6 mouse cellular contexts compared by ENCODE assay signal in genomic region chr2:100743294-100743693, GRCm38 (mm10).
DNase-seq lines count a peak whose midpoint lies in the region; ATAC-seq and TF ChIP-seq lines count a peak whose summit lies in the region.
"Not testable (repeated sequence)": the region's sequence is repeated elsewhere in the genome, so short reads cannot be mapped to it uniquely, and the experiment has no call there.

No protein-coding gene starts in this region.

- not testable (repeated sequence) for H3K4me3 ChIP-seq in liver, embryonic 11.5 days (ENCODE audit: low read depth, low read length); liver, embryonic 12.5 days; liver, embryonic 13.5 days (replicated peaks); liver, embryonic 14.5 days (ENCODE audit: insufficient read depth in 1 of 2, low read depth in 2 of 2, low read length in 2 of 2); liver, embryonic 15.5 days (replicated peaks); liver, embryonic 16.5 days (ENCODE audit: low read depth, low read length)

- not testable (repeated sequence) for TF ChIP-seq EP300 in liver, embryonic 14.5 days (IDR thresholded peaks at IDR 0.05; ENCODE audit: low read depth)

- H3K9me3 ChIP-seq in liver, embryonic 11.5 days (ENCODE audit: control insufficient read depth, low read length); liver, embryonic 12.5 days (replicated peaks); liver, embryonic 13.5 days (replicated peaks); liver, embryonic 14.5 days (ENCODE audit: control insufficient read depth, low read length); liver, embryonic 15.5 days (replicated peaks); liver, embryonic 16.5 days (replicated peaks; ENCODE audit: control insufficient read depth, low read length): not testable (repeated sequence)

- not testable (repeated sequence) for H3K4me2 ChIP-seq in liver, embryonic 11.5 days; liver, embryonic 12.5 days; liver, embryonic 13.5 days; liver, embryonic 14.5 days (ENCODE audit: low read depth); liver, embryonic 15.5 days; liver, embryonic 16.5 days (ENCODE audit: low read depth, low read length)

- TF ChIP-seq CTCF in liver, embryonic 14.5 days (IDR thresholded peaks at IDR 0.05; ENCODE audit: low read depth) = not testable (repeated sequence)

- H3K27ac ChIP-seq in liver, embryonic 11.5 days (ENCODE audit: low read depth, low read length); liver, embryonic 12.5 days; liver, embryonic 13.5 days; liver, embryonic 14.5 days; liver, embryonic 15.5 days (replicated peaks); liver, embryonic 16.5 days (ENCODE audit: low read length): not testable (repeated sequence)

- not testable (repeated sequence) for H3K36me3 ChIP-seq in liver, embryonic 11.5 days (ENCODE audit: control insufficient read depth, insufficient read depth, low read length); liver, embryonic 12.5 days; liver, embryonic 13.5 days; liver, embryonic 14.5 days (replicated peaks; ENCODE audit: control insufficient read depth, insufficient read depth, low read depth); liver, embryonic 15.5 days (replicated peaks); liver, embryonic 16.5 days (ENCODE audit: control insufficient read depth, insufficient read depth)

- not testable (repeated sequence) for H3K9ac ChIP-seq in liver, embryonic 11.5 days (ENCODE audit: low read depth, low read length); liver, embryonic 12.5 days; liver, embryonic 13.5 days; liver, embryonic 14.5 days (replicated peaks); liver, embryonic 15.5 days; liver, embryonic 16.5 days (ENCODE audit: low read depth, low read length)

- H3K4me1 ChIP-seq in liver, embryonic 11.5 days (replicated peaks; ENCODE audit: control insufficient read depth, insufficient read depth, low read length); liver, embryonic 12.5 days; liver, embryonic 13.5 days (replicated peaks); liver, embryonic 14.5 days (replicated peaks; ENCODE audit: control insufficient read depth in 2 of 2, insufficient read depth in 2 of 2, low read length in 1 of 2); liver, embryonic 15.5 days (replicated peaks); liver, embryonic 16.5 days (ENCODE audit: control insufficient read depth, low read depth, low read length): not testable (repeated sequence)

- WGBS in liver, embryonic 11.5 days = no CpG with 5 or more reads among the region's 1 CpGs
- WGBS in liver, embryonic 12.5 days (ENCODE audit: insufficient replicate concordance) = no CpG with 5 or more reads among the region's 1 CpGs
- WGBS in liver, embryonic 13.5 days (ENCODE audit: insufficient replicate concordance) = no CpG with 5 or more reads among the region's 1 CpGs
- no CpG with 5 or more reads among the region's 1 CpGs for WGBS in liver, embryonic 14.5 days (ENCODE audit: insufficient replicate concordance)
- no CpG with 5 or more reads among the region's 1 CpGs for WGBS in liver, embryonic 15.5 days (ENCODE audit: insufficient replicate concordance)
- no CpG with 5 or more reads among the region's 1 CpGs for WGBS in liver, embryonic 16.5 days (ENCODE audit: insufficient replicate concordance)

- DNase-seq in liver, embryonic 11.5 days (ENCODE audit: low spot score); liver, embryonic 13.5 days; liver, embryonic 14.5 days (ENCODE audit: low read depth in 3 of 3, low spot score in 3 of 3): not testable (repeated sequence)

- not testable (repeated sequence) for H3K27me3 ChIP-seq in liver, embryonic 11.5 days (replicated peaks; ENCODE audit: control insufficient read depth, insufficient read depth, low read length); liver, embryonic 12.5 days (replicated peaks); liver, embryonic 13.5 days; liver, embryonic 14.5 days (ENCODE audit: control insufficient read depth, insufficient read depth, low read length); liver, embryonic 15.5 days; liver, embryonic 16.5 days (ENCODE audit: control insufficient read depth, insufficient read depth, low read depth, low read length)

- peak; percentile 64 for ATAC-seq in liver, embryonic 11.5 days (replicated peaks; ENCODE audit: low FRiP score)
- peak; percentile 70 for ATAC-seq in liver, embryonic 12.5 days
- ATAC-seq in liver, embryonic 13.5 days (ENCODE audit: low read depth) = peak; percentile 76
- peak; percentile 79 for ATAC-seq in liver, embryonic 14.5 days (ENCODE audit: insufficient read depth)
- peak; percentile 69 for ATAC-seq in liver, embryonic 15.5 days (ENCODE audit: insufficient read depth)
- ATAC-seq in liver, embryonic 16.5 days (ENCODE audit: low read depth) = peak; percentile 48; the same call in 1 of the 2 replicates
